Mouse (Mus musculus) heart, adult 8-10 months (tissue): ENCODE results near the gene Dnah2. TPM values are rescaled to one million over a fixed set of nuclear protein-coding genes. Genes with fewer than 3 reads are reported as not detected.

Experiments used
- DNase-seq: peaks from one replicate; pipeline ENCODE4 v3.0.0; 2022; ENCODE audit warnings: low spot score
- total RNA-seq, 4 experiments: library from RNA; stranded (reverse); gene quantifications; 2 replicates each; pipeline ENCODE4 v1.2.4; 2022

Dnah2 gene
- total RNA-seq, 4 experiments from 2014 or later: 0.22 to 0.66 (median 0.40) TPM

DNA sequence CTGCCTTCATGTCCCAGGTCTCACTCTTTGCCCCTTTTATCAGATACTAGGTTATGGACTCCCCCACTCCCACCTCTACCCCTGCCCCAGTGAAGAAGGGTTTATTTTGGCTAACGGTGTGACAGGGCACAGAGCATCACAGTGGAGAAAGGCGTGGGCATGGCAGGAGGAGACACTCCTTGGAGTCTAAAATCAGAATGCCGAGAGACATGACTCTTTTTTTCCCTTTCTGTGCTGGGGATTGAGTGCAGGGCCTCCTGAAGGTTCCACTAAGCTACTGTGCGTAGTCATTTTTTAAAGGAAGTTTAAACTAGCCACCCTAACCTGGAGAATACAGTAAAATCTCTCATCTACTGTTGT, 20.9 kb downstream of the Dnah2 start:
- no peak for DNase-seq

DNA sequence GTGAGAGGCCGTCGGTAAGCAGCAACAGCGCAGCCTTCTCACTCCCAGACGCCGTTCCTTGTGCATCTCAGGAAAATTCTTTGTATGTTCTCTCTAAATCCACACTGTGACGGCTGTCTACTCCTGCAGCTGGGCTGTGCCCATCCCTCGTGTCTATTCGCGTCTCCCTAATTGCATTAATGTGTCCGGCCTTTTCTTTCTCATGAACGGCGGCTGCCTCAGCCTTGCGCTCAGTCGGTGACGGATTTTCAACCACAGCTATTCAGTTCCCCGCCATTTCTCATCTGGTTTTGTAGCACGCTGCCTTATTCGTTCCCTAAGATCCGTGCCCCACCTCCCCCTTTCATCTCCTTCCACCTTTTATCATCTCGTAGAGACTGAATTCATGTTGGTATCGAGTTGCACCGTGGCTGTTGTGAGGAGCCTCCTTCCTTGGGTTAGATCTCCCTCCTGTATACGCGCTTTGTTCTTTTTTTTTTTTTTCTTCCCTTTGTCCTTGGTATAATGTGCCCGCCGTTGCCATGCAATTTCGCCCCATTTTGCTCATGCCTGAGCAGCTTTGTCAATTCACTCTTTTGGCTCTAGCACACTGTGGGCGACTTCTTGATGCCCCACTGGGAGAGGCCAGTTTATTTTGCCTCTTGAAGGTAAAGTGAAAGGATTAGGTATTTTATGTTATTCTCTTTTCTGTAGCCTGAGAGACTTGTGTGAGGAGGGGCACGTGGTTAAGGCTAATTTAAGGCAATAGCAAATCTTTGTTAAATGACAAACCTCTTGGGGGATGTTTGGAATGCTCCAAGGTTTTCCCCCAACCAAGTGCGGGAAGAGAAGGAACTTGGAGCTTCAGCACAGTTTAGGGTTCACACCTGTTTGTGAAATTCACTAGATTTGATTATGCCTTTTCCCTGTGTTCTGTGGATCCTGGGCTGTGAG, 21.5 kb downstream of the Dnah2 start:
- no peak for DNase-seq

DNA sequence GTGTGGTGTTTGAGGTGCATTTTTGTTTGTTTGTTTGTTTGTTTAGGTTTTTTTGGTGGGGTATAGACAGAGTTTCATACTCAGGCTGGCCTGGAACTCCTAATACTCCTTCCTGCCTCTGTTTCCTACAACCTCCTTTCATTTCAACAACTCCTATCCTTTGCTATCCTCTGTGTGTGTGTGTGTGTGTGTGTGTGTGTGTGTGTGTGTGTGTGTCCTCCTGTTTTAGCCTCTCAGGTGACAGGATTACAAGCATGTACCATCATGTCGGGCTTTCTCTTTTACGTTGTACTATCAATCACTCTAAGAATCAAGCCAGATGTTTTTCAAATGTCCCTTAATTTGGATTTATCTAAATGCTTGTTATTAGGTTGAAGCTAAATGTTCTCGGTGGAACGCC, 22.3 kb downstream of the Dnah2 start:
- DNase-seq: no peak

DNA sequence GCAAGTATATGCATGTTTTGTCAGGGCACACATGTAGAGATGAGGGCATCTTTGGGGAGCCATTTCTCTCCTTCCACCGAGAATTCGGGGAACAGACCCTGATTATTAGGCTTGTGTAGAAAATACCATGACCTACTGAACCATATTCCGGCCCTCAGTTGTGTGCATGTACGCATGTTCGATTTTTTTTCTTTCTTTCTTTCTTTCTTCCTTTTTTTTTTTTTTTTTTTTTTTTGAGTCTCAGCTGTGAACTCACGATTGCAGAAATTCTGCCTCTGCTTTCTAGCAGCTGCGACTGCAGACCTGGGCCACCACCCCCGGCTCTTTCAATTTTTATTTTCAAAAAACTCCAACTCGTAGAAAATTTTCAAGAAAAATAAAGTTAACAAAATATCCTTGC, 23.2 kb downstream of the Dnah2 start:
- no peak for DNase-seq

DNA sequence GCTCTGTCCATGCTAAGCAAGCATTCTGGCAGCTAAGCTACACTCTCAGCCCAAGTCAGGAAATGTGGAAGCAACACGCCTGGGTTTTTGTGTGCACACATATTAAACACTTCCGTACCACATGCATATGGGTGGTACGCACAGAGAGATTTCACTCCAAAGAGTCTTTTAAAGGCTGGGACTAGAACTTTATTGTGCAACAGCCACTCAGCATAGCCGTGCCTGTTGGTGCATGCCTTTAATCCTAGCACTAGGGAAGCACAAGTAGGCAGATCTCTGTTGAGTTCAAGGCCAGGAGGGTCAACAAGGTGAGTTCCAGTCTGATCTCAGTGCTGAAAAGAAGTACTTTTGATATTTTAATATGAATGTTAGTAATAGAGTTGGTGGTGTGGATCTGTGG, 25.3 kb downstream of the Dnah2 start:
- no peak for DNase-seq

DNA sequence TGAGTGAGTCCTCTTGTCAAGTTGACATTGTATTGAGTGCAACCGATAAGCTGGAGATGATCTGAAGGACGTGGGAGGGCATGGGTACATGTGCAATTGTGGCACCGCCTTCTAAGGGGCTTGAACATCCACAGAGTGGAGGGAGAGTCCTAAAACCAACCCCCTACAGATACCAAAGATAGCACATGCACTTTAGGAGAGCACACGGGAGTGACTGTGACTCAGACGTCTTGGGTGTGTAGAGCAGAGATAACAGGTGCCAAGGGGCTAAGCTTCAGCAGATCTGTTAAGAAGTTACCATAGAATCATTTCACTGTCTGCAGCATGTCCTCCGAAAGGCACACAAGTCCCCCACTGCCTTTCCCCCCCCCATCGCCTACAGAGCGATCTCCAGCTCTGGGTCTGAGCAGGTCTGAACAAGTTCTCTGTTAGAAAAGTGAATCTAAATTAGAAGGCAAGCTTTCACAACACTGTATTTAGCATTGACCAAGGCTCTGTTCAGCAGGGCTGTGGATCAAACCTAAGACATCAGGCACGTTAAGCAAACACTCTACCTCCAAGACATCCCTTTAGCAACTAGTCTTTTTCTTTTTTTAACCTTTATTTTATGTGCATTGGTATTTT, 27.3 kb downstream of the Dnah2 start:
- DNase-seq: no peak

- no peak for DNase-seq
Observed at GRCm38 (mm10) chr11:69519976-69520375, 28.9 kb downstream of the Dnah2 start.

- DNase-seq: no peak
Observed at GRCm38 (mm10) chr11:69516661-69517060, 32.2 kb downstream of the Dnah2 start.

DNA sequence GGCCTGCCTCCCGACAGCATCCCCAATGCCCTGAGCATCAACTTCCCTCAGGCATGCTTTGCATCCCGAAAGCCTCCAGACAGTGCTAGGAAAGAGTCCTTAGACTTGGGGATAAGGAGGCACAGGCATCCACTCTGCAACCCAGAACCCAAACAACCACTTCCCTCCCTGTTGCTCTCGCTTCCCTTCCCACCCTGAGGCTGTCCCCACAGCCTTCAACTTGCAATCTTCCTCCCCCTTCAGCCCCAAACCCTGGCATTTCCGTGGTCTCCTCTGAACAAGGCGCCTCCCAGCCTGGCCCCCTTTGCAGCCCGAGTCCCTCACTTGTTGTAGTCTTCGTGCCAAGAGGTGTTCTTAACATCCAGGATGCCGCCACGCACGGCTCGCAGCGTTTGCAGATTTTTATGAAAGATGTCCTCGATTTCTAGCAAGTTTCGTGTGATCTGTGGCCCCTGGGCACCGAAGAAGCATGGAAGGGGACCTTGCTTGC, 32.7 kb downstream of the Dnah2 start:
- no peak for DNase-seq

- peak; percentile 57 for DNase-seq
Observed at GRCm38 (mm10) chr11:69513840-69514239, 35.1 kb downstream of the Dnah2 start.

GRCm38 (mm10) chr11:69510796-69511496, 38.0 kb downstream of the Dnah2 start:
- DNase-seq: no peak

- DNase-seq: peak; percentile 73
Observed at GRCm38 (mm10) chr11:69503863-69504280, 45.0 kb downstream of the Dnah2 start.

DNA sequence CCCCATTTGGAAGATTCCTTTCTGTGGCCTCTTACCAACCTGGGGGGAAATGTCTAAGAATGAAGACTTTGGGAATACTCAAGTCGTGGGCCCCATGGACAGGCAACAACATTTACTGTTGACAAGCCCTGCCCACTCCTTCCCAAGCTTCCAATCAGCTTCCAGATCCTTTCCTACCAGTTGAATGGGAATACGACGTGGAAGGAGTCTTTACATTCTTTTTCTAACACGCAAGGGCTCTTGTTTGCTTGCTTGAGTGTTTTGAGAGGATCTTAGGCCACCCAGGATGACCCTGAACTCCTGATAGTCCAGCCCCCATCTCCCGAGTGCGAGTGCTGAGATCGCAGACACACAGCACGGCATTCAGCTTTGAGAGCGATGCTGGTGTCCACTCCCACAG, 47.4 kb downstream of the Dnah2 start:
- no peak for DNase-seq

GRCm38 (mm10) chr11:69499140-69499539, 49.8 kb downstream of the Dnah2 start:
- no peak for DNase-seq

DNA sequence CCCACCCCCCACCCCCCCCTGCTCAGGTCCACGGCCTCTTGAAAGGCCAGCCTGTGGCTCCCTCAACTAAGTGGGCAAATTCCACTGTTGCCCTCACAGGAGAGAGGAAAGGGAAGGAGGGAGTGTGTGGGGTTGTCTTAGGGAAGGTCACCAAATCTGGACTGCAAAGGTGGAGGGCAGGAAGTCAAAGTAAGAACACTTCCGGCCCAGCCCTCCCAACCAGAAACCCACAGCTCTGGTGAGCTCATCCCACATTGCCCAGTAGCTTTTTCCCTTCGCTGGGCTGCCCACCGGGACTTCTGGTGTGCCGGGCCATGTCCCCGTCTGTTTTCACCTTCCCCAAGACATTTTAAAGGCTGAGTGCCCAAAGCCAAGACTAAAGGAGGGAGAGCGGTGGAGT, 57.2 kb downstream of the Dnah2 start:
- DNase-seq: no peak

DNA sequence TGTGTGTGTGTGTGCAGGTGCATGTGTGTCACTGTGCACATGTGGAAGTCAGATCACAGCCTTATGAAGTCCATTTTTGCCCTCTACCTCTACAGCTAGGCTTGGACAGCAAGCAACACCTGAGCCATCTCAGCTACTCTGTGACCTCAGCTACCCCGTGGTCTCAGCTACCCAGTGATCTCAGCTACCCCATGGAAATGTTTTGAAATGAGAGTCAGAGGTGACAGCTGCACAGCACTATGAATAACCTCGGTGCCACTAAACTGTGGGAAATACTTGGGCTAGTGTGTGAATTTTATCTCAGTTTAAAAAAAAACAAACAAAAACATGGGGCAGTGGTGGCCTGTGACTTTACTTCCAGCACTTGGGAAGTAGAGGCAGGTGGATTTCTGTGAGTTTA, 58.0 kb downstream of the Dnah2 start:
- DNase-seq: no peak

GRCm38 (mm10) chr11:69487474-69487873, 61.4 kb downstream of the Dnah2 start:
- DNase-seq: no peak

- no peak for DNase-seq
Observed at GRCm38 (mm10) chr11:69477645-69478044, 71.3 kb downstream of the Dnah2 start.

DNA sequence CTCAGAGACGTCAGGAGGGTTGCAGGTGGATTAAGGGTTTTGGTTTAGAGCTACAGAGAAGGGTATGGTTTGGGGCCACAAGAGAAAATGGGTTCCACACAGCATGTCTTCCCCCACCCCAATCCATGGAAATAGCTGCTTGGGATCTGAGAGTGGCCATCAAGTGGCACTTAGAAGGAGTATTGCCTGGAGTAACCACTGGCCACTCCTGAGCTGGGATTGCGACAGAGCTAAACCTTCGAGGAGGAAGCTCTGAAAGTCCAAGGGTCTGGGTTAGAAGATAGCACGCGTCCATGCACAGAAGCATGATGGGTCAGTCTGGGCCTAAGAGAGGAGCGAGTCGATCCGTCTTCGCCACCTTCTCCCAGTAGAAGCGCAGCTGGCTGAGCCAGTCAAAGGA, 72.1 kb downstream of the Dnah2 start:
- no peak for DNase-seq

DNA sequence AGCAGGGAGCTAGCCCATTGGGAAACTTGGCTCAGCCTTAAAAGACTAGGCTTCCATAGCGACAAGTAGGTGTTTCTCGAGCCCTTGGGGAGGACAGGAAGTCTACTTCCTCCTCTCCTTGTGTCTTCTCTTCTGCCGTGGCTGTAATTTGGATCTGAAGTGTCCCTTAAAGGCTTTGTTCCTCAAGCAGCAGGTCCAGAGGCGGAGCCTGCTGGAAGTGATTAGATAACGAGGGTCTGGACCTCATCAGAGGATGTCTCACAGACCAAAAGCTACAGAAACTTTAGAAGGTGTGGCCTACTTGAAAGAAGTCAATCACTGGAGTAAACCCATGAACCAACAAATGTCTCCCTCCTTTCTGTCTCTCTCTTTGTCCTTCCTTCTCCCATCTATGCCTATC, 74.2 kb downstream of the Dnah2 start:
- DNase-seq: no peak

DNA sequence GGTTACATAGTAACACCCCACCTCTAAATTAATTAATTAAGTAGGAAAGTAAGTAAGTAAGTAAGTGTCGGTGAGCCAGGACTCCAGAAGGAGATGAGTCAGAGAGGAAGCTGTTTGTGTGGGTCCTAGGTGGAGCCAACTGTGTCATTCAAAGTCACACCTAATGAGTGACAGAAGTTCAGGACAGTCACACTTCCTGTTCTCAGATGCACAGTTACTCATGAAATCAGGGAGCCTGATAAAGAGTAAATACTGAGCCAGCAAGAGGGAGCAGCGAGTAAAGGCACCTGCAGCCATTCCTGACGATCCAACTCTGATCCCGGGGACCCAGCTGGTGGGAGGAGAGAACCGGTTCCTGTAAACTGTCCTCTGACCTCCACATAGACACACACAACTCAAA, 76.2 kb downstream of the Dnah2 start:
- no peak for DNase-seq

GRCm38 (mm10) chr11:69471491-69471890, 77.4 kb downstream of the Dnah2 start:
- no peak for DNase-seq
